Mouse (Mus musculus) cortical plate, adult 2 months (tissue): ENCODE measurements at regions not wholly inside any gene's neighbourhood (a gene's known extent, or its start where the extent isn't known, plus 50 kb on each side); places are given as distances from the start of the nearest gene placed in this dataset.

Source experiments
- CTCF ChIP-seq: fragments of 200-500 bp; IDR thresholded peaks from 2 replicates; pipeline ENCODE4 v1.5.1; 2011; ENCODE audit warnings: mild to moderate bottlenecking, control low read depth, low read length; ENCODE audit not compliant: insufficient read depth; ENCODE audit errors: extremely low read depth
- POLR2A ChIP-seq: fragments of 200-500 bp; IDR thresholded peaks from 2 replicates; pipeline ENCODE4 v1.6.1; 2011; ENCODE audit warnings: mild to moderate bottlenecking, low read length, control low read depth; ENCODE audit not compliant: insufficient read depth; ENCODE audit errors: extremely low read depth

GRCm38 (mm10) chr17:4268380-4268779 is 572.3 kb upstream of the Nox3 start:
- TF ChIP-seq CTCF (no peak), POLR2A (no peak)
